Mouse (Mus musculus): Measurements from ENCODE around the gene Hsf4. TPM values are rescaled to one million over a fixed set of nuclear protein-coding genes. Genes with fewer than 3 reads are reported as not detected.

Gene Hsf4
- polyA plus RNA-seq, 1 experiment from 2014 or later: 0.27 TPM

DNA sequence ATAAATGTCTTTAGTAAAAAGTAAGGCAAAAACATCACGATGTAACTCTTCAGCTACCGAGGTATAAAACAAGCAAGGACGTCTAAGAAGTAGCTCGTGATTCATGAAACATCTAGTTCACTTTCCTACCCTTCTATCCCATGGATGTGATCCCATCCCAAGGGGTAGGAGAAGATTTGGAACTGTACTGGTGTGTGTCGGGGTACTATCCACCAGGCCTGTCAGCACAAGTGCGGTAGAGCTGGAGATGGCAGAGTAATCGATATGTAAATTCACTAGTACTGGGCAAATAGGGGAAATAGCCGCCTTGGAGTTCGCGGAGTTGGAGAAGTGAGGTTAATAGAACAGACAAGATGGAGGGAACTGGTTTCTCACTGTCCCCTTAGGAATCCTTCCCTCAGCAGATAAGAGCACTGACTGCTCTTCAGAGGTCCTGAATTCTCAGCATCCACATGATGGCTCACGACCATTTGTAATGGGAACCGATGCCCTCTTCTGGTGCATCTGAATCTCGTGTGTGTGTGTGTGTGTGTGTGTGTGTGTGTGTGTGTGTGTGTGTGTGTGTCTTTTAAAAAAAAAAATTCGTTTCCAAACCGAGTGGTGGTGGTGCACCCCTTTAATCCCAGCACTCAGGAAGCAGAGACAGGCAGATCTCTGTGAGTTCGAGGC, 6.2 kb upstream of the Hsf4 start:
- 40% methylated on average over 16 of the region's 16 CpGs for WGBS
- peaks cover 96% of the 10 kb centered on the region for H3K27me3 ChIP-seq
- peaks cover 37% of the 10 kb centered on the region for H3K4me1 ChIP-seq (replicated peaks)
- ATAC-seq (ENCODE audit: low FRiP score): no peak
- H3K27ac ChIP-seq: no peak overlapping the region
- H3K4me2 ChIP-seq: no peak overlapping the region
- H3K9ac ChIP-seq: no peak overlapping the region
- H3K4me3 ChIP-seq: peak overlapping the region; percentile 55; the same call in 1 of the 2 replicates
- no peaks in the 10 kb centered on the region for H3K36me3 ChIP-seq
- peaks cover 5% of the 10 kb centered on the region; the same call in 1 of the 2 replicates for H3K9me3 ChIP-seq

DNA sequence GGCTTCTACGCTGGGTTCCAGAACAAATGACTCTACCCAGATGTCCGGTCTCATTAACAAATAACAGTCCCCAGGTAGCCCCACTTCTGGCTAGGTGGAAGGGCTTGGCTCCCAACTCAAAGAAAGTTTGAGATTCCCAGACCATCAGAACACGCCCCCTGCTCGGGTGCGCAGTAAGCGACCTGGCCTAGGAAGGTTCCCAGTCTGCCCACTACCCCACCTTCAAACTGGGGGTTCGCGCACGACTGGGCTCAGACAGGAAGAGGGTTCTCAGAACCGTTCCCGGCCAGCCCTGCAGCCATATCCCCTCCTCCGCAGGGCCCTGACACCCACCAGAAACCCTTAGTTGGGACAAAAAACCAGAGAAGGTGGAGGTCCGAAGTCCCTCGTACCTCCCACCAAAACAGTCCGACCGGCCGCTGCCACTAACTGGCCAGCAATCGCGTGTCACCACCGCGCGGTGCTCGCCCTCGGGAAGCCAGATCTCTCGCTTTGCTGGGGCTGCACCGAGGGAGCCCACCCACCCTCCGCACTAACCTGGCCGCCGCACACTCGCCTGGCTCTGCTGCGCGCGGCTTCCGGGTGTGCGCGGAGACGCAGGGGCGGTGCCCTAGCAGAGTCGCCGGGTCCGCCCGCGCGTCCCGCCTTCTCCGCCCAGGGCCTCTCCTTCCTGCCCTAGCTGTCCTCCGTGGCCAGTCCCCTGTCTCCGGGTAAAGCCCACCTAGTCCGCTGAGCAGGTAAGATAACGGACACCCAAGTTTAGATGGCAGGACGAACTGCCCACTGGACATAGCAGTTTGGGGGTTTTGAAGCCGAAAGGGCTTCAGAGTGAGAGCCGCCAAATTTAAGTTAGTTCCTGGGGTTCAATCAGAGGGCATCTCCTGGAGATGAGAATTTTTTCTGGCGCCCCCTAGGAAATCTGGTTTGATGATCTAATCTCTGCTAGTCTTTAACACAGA, 5.3 kb upstream of the Hsf4 start, which contains the start of the genes Tradd and Fbxl8:
Gene Tradd, minus strand, starts transcription at position 586 of the 959 bp plus-strand sequence.
Gene Fbxl8, plus strand, starts transcription at position 625 of the 959 bp plus-strand sequence.
- Histone ChIP-seq H3K4me2 (peak within 1 kb of the TSS; percentile 76), H3K4me3 (peak within 1 kb of the TSS; percentile 55), H3K36me3 (no peaks in the 10 kb centered on the region), H3K27ac (no peak within 1 kb of the TSS), H3K9ac (peak within 1 kb of the TSS; percentile 76), H3K9me3 (peaks cover 5% of the 10 kb centered on the region; the same call in 1 of the 2 replicates), H3K27me3 (peaks cover 96% of the 10 kb centered on the region), H3K4me1 (replicated peaks) (peaks cover 37% of the 10 kb centered on the region)
- ATAC-seq (ENCODE audit: low FRiP score): no peak
- 2% methylated on average over 54 of the region's 54 CpGs for WGBS

DNA sequence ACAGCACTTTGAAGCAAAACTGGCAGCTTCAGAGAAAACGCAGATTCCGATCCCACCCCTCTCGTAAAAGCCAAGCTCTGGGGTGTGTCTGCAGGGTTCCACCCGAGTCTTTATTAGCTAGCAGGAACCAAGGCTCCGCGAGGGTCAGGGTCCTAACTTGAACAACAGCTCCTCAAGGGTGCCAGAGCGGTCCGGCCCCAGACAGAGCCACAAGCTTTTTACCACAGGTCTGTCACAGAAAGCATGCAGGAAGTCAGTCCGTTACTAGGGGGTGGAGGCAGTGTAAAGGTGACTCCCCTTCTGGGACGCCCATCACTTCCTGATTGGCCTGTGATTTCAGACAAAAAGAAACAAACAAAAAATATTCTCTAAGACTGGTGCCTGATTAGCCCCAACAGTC, 4.5 kb upstream of the Hsf4 start:
- ATAC-seq (ENCODE audit: low FRiP score): no peak
- Histone ChIP-seq H3K4me1 (replicated peaks) (peaks cover 37% of the 10 kb centered on the region), H3K4me2 (peak overlapping the region; percentile 76), H3K9me3 (peaks cover 5% of the 10 kb centered on the region; the same call in 1 of the 2 replicates), H3K4me3 (peak overlapping the region; percentile 55), H3K9ac (no peak overlapping the region; the same call in 1 of the 2 replicates), H3K27me3 (peaks cover 96% of the 10 kb centered on the region), H3K27ac (no peak overlapping the region), H3K36me3 (no peaks in the 10 kb centered on the region)
- WGBS: 11% methylated on average over 10 of the region's 10 CpGs

DNA sequence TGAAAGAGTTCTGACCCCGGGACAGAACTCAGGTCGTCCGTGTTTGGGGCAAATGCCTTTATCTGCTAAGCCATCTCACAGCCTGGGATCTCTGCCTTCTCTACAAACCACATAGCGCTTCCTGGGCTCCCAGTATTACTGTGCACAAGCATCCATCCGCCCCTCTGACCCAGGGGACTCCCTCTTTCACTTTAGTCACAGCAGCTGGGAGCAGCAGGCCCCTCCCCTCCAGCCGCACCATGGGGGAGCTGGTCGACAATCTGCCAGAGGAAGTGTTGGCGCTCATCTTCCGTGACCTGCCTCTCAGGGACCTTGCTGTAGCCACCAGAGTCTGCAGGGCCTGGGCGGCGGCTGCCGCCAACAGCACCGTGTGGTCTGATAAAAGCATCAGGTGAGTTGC, 2.8 kb upstream of the Hsf4 start:
- WGBS: 10% methylated on average over 13 of the region's 13 CpGs
- Histone ChIP-seq H3K4me2 (no peak overlapping the region), H3K27me3 (peaks cover 96% of the 10 kb centered on the region), H3K4me1 (replicated peaks) (peaks cover 46% of the 10 kb centered on the region), H3K9ac (no peak overlapping the region), H3K36me3 (no peaks in the 10 kb centered on the region), H3K4me3 (no peak overlapping the region), H3K9me3 (peaks cover 5% of the 10 kb centered on the region; the same call in 1 of the 2 replicates), H3K27ac (no peak overlapping the region)
- no peak for ATAC-seq (ENCODE audit: low FRiP score)

- Histone ChIP-seq H3K9ac (peak overlapping the region; percentile 65), H3K4me2 (peak overlapping the region; percentile 72), H3K4me3 (peak overlapping the region; percentile 51), H3K27me3 (peaks cover 99% of the 10 kb centered on the region), H3K4me1 (replicated peaks) (peaks cover 46% of the 10 kb centered on the region), H3K36me3 (no peaks in the 10 kb centered on the region), H3K9me3 (peaks cover 5% of the 10 kb centered on the region; the same call in 1 of the 2 replicates), H3K27ac (peak overlapping the region; percentile 64)
- peak; percentile 88 for ATAC-seq (ENCODE audit: low FRiP score)
- under 1% methylated on average over 65 of the region's 65 CpGs for WGBS
Measured at GRCm38 (mm10) chr8:105268342-105269074, 1.1 kb upstream of the Hsf4 start.

DNA sequence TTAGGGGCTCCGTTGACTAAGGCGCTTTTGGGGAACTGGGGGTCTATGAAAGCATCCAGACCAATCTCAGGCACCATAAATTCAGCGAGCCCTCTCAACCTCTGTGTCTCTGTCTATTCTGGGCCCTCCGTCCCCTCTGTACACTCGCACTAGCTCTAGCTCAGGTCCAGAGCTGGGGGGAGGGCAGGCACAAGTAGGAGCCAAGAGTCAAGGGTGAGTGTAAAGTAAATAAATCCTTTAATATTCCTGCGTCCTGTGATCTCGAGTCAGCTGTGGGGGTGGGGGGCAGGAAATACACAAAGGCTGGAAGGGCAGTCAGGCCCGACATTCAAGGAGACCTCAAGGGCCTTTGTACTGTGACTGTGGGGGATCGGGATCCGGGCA, 534 bp upstream of the Hsf4 start:
- no peaks in the 10 kb centered on the region for H3K36me3 ChIP-seq
- peaks cover 44% of the 10 kb centered on the region for H3K4me1 ChIP-seq (replicated peaks)
- peak; percentile 47 for ATAC-seq (ENCODE audit: low FRiP score)
- peaks cover 5% of the 10 kb centered on the region; the same call in 1 of the 2 replicates for H3K9me3 ChIP-seq
- WGBS: 1% methylated on average over 10 of the region's 10 CpGs
- H3K4me2 ChIP-seq: peak overlapping the region; percentile 72
- peak overlapping the region; percentile 65 for H3K9ac ChIP-seq
- peak overlapping the region; percentile 51 for H3K4me3 ChIP-seq
- peaks cover 99% of the 10 kb centered on the region for H3K27me3 ChIP-seq
- H3K27ac ChIP-seq: no peak overlapping the region; the same call in none of the 2 replicates

- Histone ChIP-seq H3K9ac (peak overlapping the region; percentile 65), H3K4me3 (peak overlapping the region; percentile 51), H3K27me3 (peaks cover 99% of the 10 kb centered on the region), H3K36me3 (no peaks in the 10 kb centered on the region), H3K27ac (no peak overlapping the region), H3K4me2 (peak overlapping the region; percentile 72), H3K9me3 (peaks cover 5% of the 10 kb centered on the region; the same call in 1 of the 2 replicates), H3K4me1 (replicated peaks) (peaks cover 36% of the 10 kb centered on the region)
- ATAC-seq (ENCODE audit: low FRiP score): no peak
- WGBS: 3% methylated on average over 39 of the region's 39 CpGs
Measured at GRCm38 (mm10) chr8:105270101-105270915, 707 bp downstream of the Hsf4 start.

DNA sequence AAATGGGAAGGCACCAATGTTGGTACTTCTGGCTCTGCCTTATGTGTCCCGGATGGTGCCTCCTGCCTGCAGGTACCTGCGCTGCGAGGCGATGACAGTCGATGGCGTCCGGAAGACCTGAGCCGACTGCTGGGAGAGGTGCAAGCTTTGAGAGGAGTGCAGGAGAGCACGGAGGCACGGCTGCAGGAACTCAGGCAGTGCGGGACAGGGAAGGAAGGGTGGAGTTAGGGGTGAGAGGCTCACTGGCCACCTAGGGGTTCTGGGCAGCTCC, 1.2 kb downstream of the Hsf4 start:
- Histone ChIP-seq H3K9me3 (peaks cover 5% of the 10 kb centered on the region; the same call in 1 of the 2 replicates), H3K9ac (peak overlapping the region; percentile 24), H3K27ac (no peak overlapping the region), H3K36me3 (no peaks in the 10 kb centered on the region), H3K4me1 (replicated peaks) (peaks cover 41% of the 10 kb centered on the region), H3K4me3 (peak overlapping the region; percentile 51), H3K27me3 (peaks cover 99% of the 10 kb centered on the region), H3K4me2 (peak overlapping the region; percentile 72; the same call in 1 of the 2 replicates)
- ATAC-seq (ENCODE audit: low FRiP score): no peak
- 2% methylated on average over 11 of the region's 11 CpGs for WGBS

DNA sequence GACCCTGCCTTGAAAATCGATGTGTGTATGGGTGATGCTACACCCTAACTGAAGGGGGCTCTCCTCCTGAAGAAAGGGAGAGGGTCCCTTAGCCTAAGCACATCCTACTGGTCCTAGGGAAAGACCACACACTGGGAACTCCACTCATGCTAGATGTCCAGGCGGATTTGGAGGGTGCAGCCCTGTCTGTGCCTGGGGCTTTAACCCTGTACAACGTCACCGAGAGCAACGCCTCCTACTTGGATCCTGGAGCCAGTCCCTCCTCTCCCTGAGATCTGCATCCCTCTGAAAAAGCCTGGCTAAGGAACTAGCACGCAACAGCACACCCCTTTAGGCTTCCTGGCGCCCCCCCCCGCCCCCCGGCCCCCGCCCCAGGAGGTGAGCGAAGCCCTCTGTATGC, 5.8 kb downstream of the Hsf4 start:
- no peak for ATAC-seq (ENCODE audit: low FRiP score)
- H3K4me3 ChIP-seq: no peak overlapping the region

GRCm38 (mm10) chr8:105275840-105276239, 6.2 kb downstream of the Hsf4 start, which contains the start of gene Nol3:
Gene Nol3, plus strand, starts transcription at chr8:105276140.
- Histone ChIP-seq H3K9me3 (no peaks in the 10 kb centered on the region), H3K4me2 (peak within 1 kb of the TSS; percentile 74), H3K27me3 (peaks cover 99% of the 10 kb centered on the region), H3K27ac (no peak within 1 kb of the TSS), H3K4me1 (replicated peaks) (peaks cover 29% of the 10 kb centered on the region), H3K4me3 (peak within 1 kb of the TSS; percentile 42), H3K36me3 (peaks cover 16% of the 10 kb centered on the region), H3K9ac (peak within 1 kb of the TSS; percentile 63)
- 4% methylated on average over 10 of the region's 10 CpGs for WGBS
- ATAC-seq (ENCODE audit: low FRiP score): no peak

More for the DNA sequence above, 5.8 kb downstream of the Hsf4 start:
- no peaks in the 10 kb centered on the region for H3K9me3 ChIP-seq
- WGBS: 8% methylated on average over 10 of the region's 11 CpGs
- H3K27me3 ChIP-seq: peaks cover 99% of the 10 kb centered on the region
- H3K4me2 ChIP-seq: peak overlapping the region; percentile 74
- no peak overlapping the region for H3K27ac ChIP-seq
- H3K9ac ChIP-seq: no peak overlapping the region
- H3K36me3 ChIP-seq: peaks cover 12% of the 10 kb centered on the region
- peaks cover 33% of the 10 kb centered on the region for H3K4me1 ChIP-seq (replicated peaks)
